Mouse (Mus musculus) limb, embryonic 15.5 days (tissue): ENCODE results near the gene Fads3. TPM values are rescaled to one million over a fixed set of nuclear protein-coding genes. Genes with fewer than 3 reads are reported as not detected.

Experiments used
- ATAC-seq: fragments of 200-750 bp; cut with Nextera tagmentation; 2 replicates; pipeline ENCODE4 v1.8.0; 2017; ENCODE audit warnings: low read depth, moderate TSS enrichment; ENCODE audit not compliant: insufficient number of reproducible peaks, low FRiP score, low TSS enrichment
- H3K27ac ChIP-seq: fragments of 300-500 bp; sonication (generic); 2 replicates; pipeline ENCODE4 v1.5.1; 2015; ENCODE audit warnings: moderate library complexity, mild to moderate bottlenecking, inconsistent platforms
- H3K27me3 ChIP-seq: fragments of 300-500 bp; sonication (generic); 2 replicates; pipeline ENCODE4 v1.6.1; 2015; ENCODE audit warnings: inconsistent platforms
- H3K36me3 ChIP-seq: fragments of 300-500 bp; sonication (generic); 2 replicates; pipeline ENCODE4 v1.6.1; 2015; ENCODE audit warnings: inconsistent platforms
- H3K4me1 ChIP-seq: fragments of 300-500 bp; sonication (generic); 2 replicates; pipeline ENCODE4 v1.6.1; 2015; ENCODE audit warnings: inconsistent platforms
- H3K4me2 ChIP-seq: fragments of 300-500 bp; sonication (generic); 2 replicates; pipeline ENCODE4 v1.6.1; 2015; ENCODE audit warnings: mild to moderate bottlenecking, inconsistent platforms
- H3K4me3 ChIP-seq: fragments of 300-500 bp; sonication (generic); 2 replicates; pipeline ENCODE4 v1.5.1; 2015; ENCODE audit warnings: mild to moderate bottlenecking, inconsistent platforms
- H3K9ac ChIP-seq: fragments of 300-500 bp; sonication (generic); 2 replicates; pipeline ENCODE4 v1.6.1; 2015; ENCODE audit warnings: inconsistent platforms
- H3K9me3 ChIP-seq: fragments of 300-500 bp; sonication (generic); 2 replicates; pipeline ENCODE4 v1.6.1; 2016; ENCODE audit warnings: inconsistent platforms
- WGBS: fragments of 180-500 bp; shearing (Covaris S2); methylation state at CpG from one replicate; pipeline ENCODE4 v1.1.7; 2015; 5-methylcytosine and 5-hydroxymethylcytosine counted together
- polyA plus RNA-seq: library from polyadenylated mRNA; unstranded; fragments of >200 nt; fragmentation: Nextera tagmentation; extraction: Ambion mirVana; gene quantifications from 2 replicates; pipeline ENCODE4 v1.2.1, GENCODE M21; 2015

Fads3 gene
- polyA plus RNA-seq, 1 experiment from 2014 or later, result 12.7 TPM

GRCm38 (mm10) chr19:10023304-10023758, 18.0 kb upstream of the Fads3 start:
- Histone ChIP-seq H3K27ac (peak overlapping the region; percentile 63), H3K4me1 (peaks cover 62% of the 10 kb centered on the region), H3K9ac (no peak overlapping the region)

GRCm38 (mm10) chr19:10025169-10025875, 16.0 kb upstream of the Fads3 start:
- ATAC-seq, result peak; percentile 49
- H3K27ac ChIP-seq, result peak overlapping the region; percentile 80
- H3K4me3 ChIP-seq, result no peak overlapping the region
- no peak overlapping the region for H3K9ac ChIP-seq
- H3K9me3 ChIP-seq, result no peaks in the 10 kb centered on the region
- 9% methylated on average over 8 of the region's 8 CpGs for WGBS
- peaks cover 33% of the 10 kb centered on the region for H3K36me3 ChIP-seq
- no peaks in the 10 kb centered on the region for H3K27me3 ChIP-seq
- peaks cover 45% of the 10 kb centered on the region for H3K4me1 ChIP-seq
- peak overlapping the region; percentile 17; the same call in 1 of the 2 replicates for H3K4me2 ChIP-seq

More at GRCm38 (mm10) chr19:10023304-10023758, 18.0 kb upstream of the Fads3 start:
- Histone ChIP-seq H3K4me3 (no peak overlapping the region), H3K4me2 (no peak overlapping the region), H3K27me3 (no peaks in the 10 kb centered on the region), H3K9me3 (no peaks in the 10 kb centered on the region), H3K36me3 (peaks cover 14% of the 10 kb centered on the region)
- 61% methylated on average over 9 of the region's 9 CpGs for WGBS
- ATAC-seq, result no peak

- Histone ChIP-seq H3K27me3 (no peaks in the 10 kb centered on the region), H3K36me3 (peaks cover 38% of the 10 kb centered on the region), H3K4me2 (no peak overlapping the region), H3K4me1 (peaks cover 22% of the 10 kb centered on the region), H3K4me3 (no peak overlapping the region), H3K9ac (no peak overlapping the region), H3K27ac (no peak overlapping the region), H3K9me3 (no peaks in the 10 kb centered on the region)
- no peak for ATAC-seq
- WGBS, result 91% methylated on average over 2 of the region's 2 CpGs
Observed at GRCm38 (mm10) chr19:10029746-10030145, 11.6 kb upstream of the Fads3 start.

GRCm38 (mm10) chr19:10033211-10033973, 8.0 kb upstream of the Fads3 start:
- Histone ChIP-seq H3K27me3 (no peaks in the 10 kb centered on the region), H3K9me3 (no peaks in the 10 kb centered on the region), H3K4me1 (peaks cover 8% of the 10 kb centered on the region), H3K4me3 (no peak overlapping the region), H3K27ac (no peak overlapping the region), H3K4me2 (no peak overlapping the region), H3K9ac (no peak overlapping the region), H3K36me3 (peaks cover 32% of the 10 kb centered on the region)
- WGBS, result 38% methylated on average over 8 of the region's 8 CpGs
- no peak for ATAC-seq

GRCm38 (mm10) chr19:10034356-10034755, 7.0 kb upstream of the Fads3 start:
- WGBS, result 90% methylated on average over 5 of the region's 5 CpGs
- no peak for ATAC-seq
- Histone ChIP-seq H3K4me2 (no peak overlapping the region), H3K27me3 (no peaks in the 10 kb centered on the region), H3K9ac (no peak overlapping the region), H3K4me3 (no peak overlapping the region), H3K36me3 (peaks cover 23% of the 10 kb centered on the region), H3K27ac (no peak overlapping the region), H3K9me3 (no peaks in the 10 kb centered on the region), H3K4me1 (peaks cover 18% of the 10 kb centered on the region)

GRCm38 (mm10) chr19:10034785-10035447, 6.5 kb upstream of the Fads3 start:
- H3K27me3 ChIP-seq, result no peaks in the 10 kb centered on the region
- H3K4me2 ChIP-seq, result no peak overlapping the region
- no peak overlapping the region for H3K27ac ChIP-seq
- ATAC-seq, result peak; percentile 56
- WGBS, result 54% methylated on average over 8 of the region's 8 CpGs
- H3K4me3 ChIP-seq, result no peak overlapping the region
- H3K9me3 ChIP-seq, result no peaks in the 10 kb centered on the region
- H3K9ac ChIP-seq, result no peak overlapping the region
- H3K4me1 ChIP-seq, result peaks cover 20% of the 10 kb centered on the region
- peaks cover 17% of the 10 kb centered on the region for H3K36me3 ChIP-seq

- Histone ChIP-seq H3K4me1 (peaks cover 36% of the 10 kb centered on the region), H3K36me3 (peaks cover 13% of the 10 kb centered on the region; the same call in 1 of the 2 replicates), H3K9ac (no peak overlapping the region), H3K27me3 (no peaks in the 10 kb centered on the region; the same call in 1 of the 2 replicates), H3K9me3 (no peaks in the 10 kb centered on the region), H3K4me2 (no peak overlapping the region), H3K4me3 (no peak overlapping the region), H3K27ac (no peak overlapping the region)
- no peak for ATAC-seq
- WGBS, result 68% methylated on average over 2 of the region's 2 CpGs
Observed at GRCm38 (mm10) chr19:10037534-10037933, 3.8 kb upstream of the Fads3 start.

- Histone ChIP-seq H3K9ac (no peak overlapping the region), H3K4me2 (no peak overlapping the region), H3K27ac (peak overlapping the region; percentile 61), H3K4me1 (peaks cover 40% of the 10 kb centered on the region), H3K27me3 (no peaks in the 10 kb centered on the region; the same call in 1 of the 2 replicates), H3K36me3 (peaks cover 8% of the 10 kb centered on the region; the same call in 1 of the 2 replicates), H3K9me3 (no peaks in the 10 kb centered on the region), H3K4me3 (no peak overlapping the region)
- WGBS, result 74% methylated on average over 3 of the region's 3 CpGs
- ATAC-seq, result no peak
Observed at GRCm38 (mm10) chr19:10038364-10038763, 3.0 kb upstream of the Fads3 start.

GRCm38 (mm10) chr19:10038910-10039309, 2.5 kb upstream of the Fads3 start:
- Histone ChIP-seq H3K9me3 (no peaks in the 10 kb centered on the region), H3K4me2 (0 out of 2 replicates have a peak overlapping the region, but pooled peaks have one; percentile 2), H3K36me3 (peaks cover 8% of the 10 kb centered on the region; the same call in 1 of the 2 replicates), H3K4me1 (peaks cover 40% of the 10 kb centered on the region), H3K9ac (no peak overlapping the region), H3K27ac (peak overlapping the region; percentile 61), H3K27me3 (no peaks in the 10 kb centered on the region; the same call in 1 of the 2 replicates), H3K4me3 (no peak overlapping the region)
- ATAC-seq, result no peak
- 6% methylated on average over 3 of the region's 3 CpGs for WGBS

GRCm38 (mm10) chr19:10039615-10040014, 1.8 kb upstream of the Fads3 start:
- WGBS, result 78% methylated on average over 2 of the region's 2 CpGs
- Histone ChIP-seq H3K4me3 (no peak overlapping the region), H3K9ac (no peak overlapping the region), H3K27ac (no peak overlapping the region), H3K4me2 (no peak overlapping the region), H3K36me3 (peaks cover 8% of the 10 kb centered on the region; the same call in 1 of the 2 replicates), H3K4me1 (peaks cover 43% of the 10 kb centered on the region), H3K27me3 (no peaks in the 10 kb centered on the region; the same call in 1 of the 2 replicates), H3K9me3 (no peaks in the 10 kb centered on the region)
- no peak for ATAC-seq

- 8% methylated on average over 20 of the region's 20 CpGs for WGBS
- H3K36me3 ChIP-seq, result no peaks in the 10 kb centered on the region; the same call in 1 of the 2 replicates
- no peak for ATAC-seq
- peak overlapping the region; percentile 62 for H3K4me3 ChIP-seq
- H3K9ac ChIP-seq, result peak overlapping the region; percentile 23; the same call in 1 of the 2 replicates
- H3K4me1 ChIP-seq, result peaks cover 38% of the 10 kb centered on the region
- H3K4me2 ChIP-seq, result peak overlapping the region; percentile 94
- no peak overlapping the region for H3K27ac ChIP-seq
- no peaks in the 10 kb centered on the region for H3K9me3 ChIP-seq
- no peaks in the 10 kb centered on the region; the same call in 1 of the 2 replicates for H3K27me3 ChIP-seq
Observed at GRCm38 (mm10) chr19:10040866-10041387, 442 bp upstream of the Fads3 start.
